Mouse (Mus musculus) CH12.LX (cell line): Measurements from ENCODE around the gene Epb41l5. TPM values are rescaled to one million over a fixed set of nuclear protein-coding genes. Genes with fewer than 3 reads are reported as not detected.

Experiments used
- DNase-seq: peaks from one replicate; pipeline ENCODE4 v3.0.0-alpha.2; 2013; ENCODE audit errors: extremely low read depth
- H3K27ac ChIP-seq: 2 replicates; pipeline ENCODE4 v1.5.1; 2012; ENCODE audit warnings: low read depth, mild to moderate bottlenecking, control low read depth, moderate library complexity; ENCODE audit not compliant: insufficient read depth
- H3K27me3 ChIP-seq: replicated peaks from 2 replicates; pipeline ENCODE3; 2012; ENCODE audit warnings: inconsistent platforms
- H3K36me3 ChIP-seq, 2 experiments: replicated peaks in 1 of 2; 2 replicates each; pipeline versions ENCODE3 to v1.6.1; 2012; ENCODE audit warnings: inconsistent platforms in 1 of 2, low read length in 1 of 2, mild to moderate bottlenecking in 1 of 2, mixed read lengths in 1 of 2, moderate library complexity in 1 of 2; ENCODE audit not compliant: control insufficient read depth in 1 of 2, insufficient read depth in 1 of 2
- H3K4me1 ChIP-seq, 2 experiments: 2 replicates each; pipeline ENCODE4 v1.6.1; 2012; ENCODE audit warnings: inconsistent platforms in 1 of 2, moderate library complexity in 1 of 2; ENCODE audit not compliant: insufficient read depth in 2 of 2, control insufficient read depth in 1 of 2
- H3K4me2 ChIP-seq: 2 replicates; pipeline ENCODE4 v1.6.1; 2012; ENCODE audit warnings: low read depth, mild to moderate bottlenecking, control low read depth; ENCODE audit not compliant: poor library complexity, insufficient read depth, severe bottlenecking
- H3K4me3 ChIP-seq, 3 experiments: fragments of 150-350 bp in 1 of 3; sonication (generic) in 1 of 3; replicated peaks in 1 of 3; 2 replicates each; pipeline versions ENCODE3 to v1.5.1; 2011 to 2012; ENCODE audit warnings: low read depth in 2 of 3, low read length in 2 of 3, mild to moderate bottlenecking in 2 of 3, moderate library complexity in 2 of 3, control low read depth in 1 of 3, improper control_type of control experiment in 1 of 3, inconsistent platforms in 1 of 3, mixed read lengths in 1 of 3; ENCODE audit not compliant: poor library complexity in 1 of 3
- H3K79me2 ChIP-seq: replicated peaks from 2 replicates; pipeline ENCODE4 v1.6.1; 2012; ENCODE audit warnings: mild to moderate bottlenecking, moderate library complexity; ENCODE audit not compliant: control insufficient read depth, poor library complexity, insufficient read depth, severe bottlenecking; ENCODE audit errors: extremely low read depth
- H3K9ac ChIP-seq: 2 replicates; pipeline ENCODE4 v1.6.1; 2012; ENCODE audit warnings: low read depth, mild to moderate bottlenecking, control low read depth, moderate library complexity; ENCODE audit not compliant: insufficient read depth
- H3K9me3 ChIP-seq: replicated peaks from 2 replicates; pipeline ENCODE3; 2012; ENCODE audit warnings: low read length, inconsistent platforms, mixed read lengths
- BHLHE40 ChIP-seq: IDR thresholded peaks from 2 replicates; pipeline ENCODE4 v1.6.1; 2011; ENCODE audit warnings: mild to moderate bottlenecking, low read depth, low read length, improper control_type of control experiment
- E2F4 ChIP-seq: IDR thresholded peaks from 2 replicates; pipeline ENCODE4 v1.6.1; 2011; ENCODE audit warnings: low read depth, low read length, improper control_type of control experiment; ENCODE audit not compliant: insufficient replicate concordance
- ELF1 ChIP-seq: IDR thresholded peaks from 2 replicates; pipeline ENCODE4 v1.6.1; 2014; ENCODE audit warnings: low read depth, mild to moderate bottlenecking, inconsistent platforms, low read length, improper control_type of control experiment
- ETS1 ChIP-seq: conservative IDR thresholded peaks from 2 replicates; pipeline ENCODE4 v1.6.1; 2012; ENCODE audit warnings: low read depth, mild to moderate bottlenecking, inconsistent platforms, low read length, improper control_type of control experiment, moderate library complexity
- HCFC1 ChIP-seq: IDR thresholded peaks from 2 replicates; pipeline ENCODE4 v1.6.1; 2012; ENCODE audit warnings: low read depth, mild to moderate bottlenecking, inconsistent platforms, low read length, improper control_type of control experiment
- JUN ChIP-seq: IDR thresholded peaks from 2 replicates; pipeline ENCODE4 v1.6.1; 2011; ENCODE audit warnings: low read depth, mild to moderate bottlenecking, low read length, improper control_type of control experiment, moderate library complexity; ENCODE audit not compliant: insufficient read depth
- KAT2A ChIP-seq: IDR thresholded peaks from 2 replicates; pipeline ENCODE4 v1.6.1; 2012; ENCODE audit warnings: low read length, improper control_type of control experiment, inconsistent platforms; ENCODE audit not compliant: insufficient replicate concordance
- MAX ChIP-seq: IDR thresholded peaks from 2 replicates; pipeline ENCODE4 v1.6.1; 2011; ENCODE audit warnings: low read length, improper control_type of control experiment
- MEF2A ChIP-seq: IDR thresholded peaks from 2 replicates; pipeline ENCODE4 v1.6.1; 2014; ENCODE audit warnings: low read depth, mild to moderate bottlenecking, inconsistent platforms, low read length, improper control_type of control experiment, borderline replicate concordance
- MYC ChIP-seq: IDR thresholded peaks from 2 replicates; pipeline ENCODE4 v1.6.1; 2011; ENCODE audit warnings: low read depth, mild to moderate bottlenecking, improper control_type of control experiment, low read length
- NELFE ChIP-seq: IDR thresholded peaks from 2 replicates; pipeline ENCODE4 v1.6.1; 2011; ENCODE audit warnings: low read depth, low read length, improper control_type of control experiment
- NRF1 ChIP-seq: IDR thresholded peaks from 2 replicates; pipeline ENCODE4 v1.6.1; 2014; ENCODE audit warnings: low read depth, mild to moderate bottlenecking, inconsistent platforms, low read length, improper control_type of control experiment, moderate library complexity
- POLR2A ChIP-seq: IDR thresholded peaks from 2 replicates; pipeline ENCODE4 v1.6.1; 2011; ENCODE audit warnings: low read depth, mild to moderate bottlenecking, improper control_type of control experiment, low read length
- RAD21 ChIP-seq: IDR thresholded peaks from 2 replicates; pipeline ENCODE4 v1.6.1; 2011; ENCODE audit warnings: low read depth, mild to moderate bottlenecking, low read length, improper control_type of control experiment, moderate library complexity
- RCOR1 ChIP-seq: conservative IDR thresholded peaks from 2 replicates; pipeline ENCODE4 v1.6.1; 2012; ENCODE audit warnings: low read depth, mild to moderate bottlenecking, inconsistent platforms, low read length, improper control_type of control experiment
- SIN3A ChIP-seq: IDR thresholded peaks from 2 replicates; pipeline ENCODE4 v1.6.1; 2012; ENCODE audit warnings: low read length, improper control_type of control experiment, inconsistent platforms
- TBP ChIP-seq: conservative IDR thresholded peaks from 2 replicates; pipeline ENCODE4 v1.6.1; 2011; ENCODE audit warnings: low read depth, low read length, improper control_type of control experiment
- TCF12 ChIP-seq: IDR thresholded peaks from 2 replicates; pipeline ENCODE4 v1.6.1; 2014; ENCODE audit warnings: low read depth, mild to moderate bottlenecking, inconsistent platforms, low read length, improper control_type of control experiment
- UBTF ChIP-seq: IDR thresholded peaks from 2 replicates; pipeline ENCODE4 v1.6.1; 2012; ENCODE audit warnings: low read depth, mild to moderate bottlenecking, inconsistent platforms, low read length, improper control_type of control experiment, moderate library complexity
- USF1 ChIP-seq: IDR thresholded peaks from 2 replicates; pipeline ENCODE4 v1.6.1; 2014; ENCODE audit warnings: low read depth, mild to moderate bottlenecking, inconsistent platforms, low read length, improper control_type of control experiment
- ZC3H11A ChIP-seq: IDR thresholded peaks from 2 replicates; pipeline ENCODE4 v1.6.1; 2012; ENCODE audit warnings: low read depth, mild to moderate bottlenecking, inconsistent platforms, low read length, improper control_type of control experiment
- ZMIZ1 ChIP-seq: IDR thresholded peaks from 2 replicates; pipeline ENCODE4 v1.6.1; 2012; ENCODE audit warnings: low read depth, mild to moderate bottlenecking, inconsistent platforms, low read length, improper control_type of control experiment
- ZNF384 ChIP-seq: IDR thresholded peaks from 2 replicates; pipeline ENCODE4 v1.6.1; 2012; ENCODE audit warnings: low read depth, low read length, improper control_type of control experiment, inconsistent platforms
- dilution Hi-C: fragments of 300-500 bp; cut with MboI; formaldehyde crosslinking; loops from 2 replicates; pipeline ENCODE4 v1.14.3; 2020; ENCODE audit warnings: low sequenced_read_pairs; ENCODE audit not compliant: extremely low pct_unique_long_range_greater_than_20kb, extremely low pct_ligation_motif_present
- in situ Hi-C: fragments of 300-500 bp; cut with MboI; formaldehyde crosslinking; loops from 3 replicates; pipeline ENCODE4 v1.14.3; 2019; ENCODE audit warnings: low sequenced_read_pairs, low pct_ligation_motif_present, low pct_unique_long_range_greater_than_20kb, mixed read lengths
- polyA plus RNA-seq: library from polyadenylated mRNA; unstranded; fragments of >175 nt; gene quantifications from 2 replicates; pipeline ENCODE4 v1.2.1, GENCODE M21; 2012; ENCODE audit warnings: low read depth; ENCODE audit not compliant: insufficient read length
- total RNA-seq, 2 experiments: library from RNA; depleted of rRNA; stranded (reverse); fragments of 300-350 nt in 1 of 2; fragments of >200 nt in 1 of 2; gene quantifications; 2 replicates each; pipeline ENCODE4 v1.2.3; 2012 to 2014

The Epb41l5 gene
- total RNA-seq (2012; rRNA removed) (4.1 and 4.5 TPM in 2 replicates), total RNA-seq (2014; rRNA removed) (3.8 and 4.3 TPM in 2 replicates), polyA plus RNA-seq (3.8 TPM in 2 replicates)

- H3K9me3 ChIP-seq = no peaks in the 10 kb centered on the region
- H3K36me3 ChIP-seq = no peaks in the 10 kb centered on the region
- no peak within 1 kb of the TSS for H3K27ac ChIP-seq
- H3K4me3 ChIP-seq = peak within 1 kb of the TSS; percentile 80 to 94 (median 86)
- in situ Hi-C loops = no loop called here
- peak within 1 kb of the TSS; percentile 79 for H3K4me2 ChIP-seq
- no peaks in the 10 kb centered on the region; the same call in 1 of the 2 replicates for H3K79me2 ChIP-seq
- no peak for TF ChIP-seq MAX
- TF ChIP-seq UBTF = peak; percentile 88; the same call in 1 of the 2 replicates
- TF ChIP-seq ZMIZ1 = peak; percentile 59; the same call in 1 of the 2 replicates
- peak; percentile 40; the same call in 1 of the 2 replicates for TF ChIP-seq BHLHE40
- TF ChIP-seq RCOR1 = no peak
- 0 out of 2 replicates have a peak, but pooled peaks have one; percentile 41 for TF ChIP-seq KAT2A
- peak; percentile 48; the same call in 1 of the 2 replicates for TF ChIP-seq HCFC1
- TF ChIP-seq TCF12 = peak; percentile 20; the same call in 1 of the 2 replicates
- no peak for TF ChIP-seq ZC3H11A
- no peak for TF ChIP-seq USF1
- TF ChIP-seq NELFE = 0 out of 2 replicates have a peak, but pooled peaks have one; percentile 51
- peak; percentile 66 for TF ChIP-seq SIN3A
- TF ChIP-seq TBP = peak; percentile 68; the same call in 1 of the 2 replicates
- peak; percentile 13; the same call in 1 of the 2 replicates for TF ChIP-seq MEF2A
- TF ChIP-seq POLR2A = peak; percentile 43; the same call in 1 of the 2 replicates
- TF ChIP-seq ELF1 = peak; percentile 72
- TF ChIP-seq MYC = no peak
- TF ChIP-seq, all 38 proteins: peak for 12
- Histone ChIP-seq H3K9ac (peak within 1 kb of the TSS; percentile 45), H3K27me3 (peaks cover 3% of the 10 kb centered on the region), H3K4me1 (peaks cover 0 to 4% of the 10 kb centered on the region in 2 experiments; a peak in 1 of 4 replicates)
- dilution Hi-C loops = no loop called here
- peak; percentile 84 for DNase-seq
These were observed at the start of gene Epb41l5 for GRCm38 (mm10) chr1:119648205-119649111. Gene Epb41l5 (minus strand): TSS chr1:119649000.

- H3K36me3 ChIP-seq = peaks cover 0 to 45% of the 10 kb centered on the region in 2 experiments
- H3K9me3 ChIP-seq = no peaks in the 10 kb centered on the region
- dilution Hi-C loops = no loop called here
- H3K79me2 ChIP-seq = no peaks in the 10 kb centered on the region
- H3K27me3 ChIP-seq = no peaks in the 10 kb centered on the region
- no peak overlapping the region for H3K4me2 ChIP-seq
- in situ Hi-C loops = loop anchor here (25.0 kb wide), 1 partner anchor 215 kb away; the partner anchor contains the start of gene Tmem177
- H3K4me1 ChIP-seq = no peaks in the 10 kb centered on the region
- H3K4me3 ChIP-seq = no peak overlapping the region
- H3K27ac ChIP-seq = no peak overlapping the region
- no peak for DNase-seq
- H3K9ac ChIP-seq = no peak overlapping the region
- TF ChIP-seq KAT2A (no peak), NRF1 (no peak), ZNF384 (no peak), JUN (no peak), USF1 (no peak), TCF12 (no peak), ETS1 (no peak), MYC (no peak), HCFC1 (no peak), ZMIZ1 (no peak), RAD21 (no peak), E2F4 (no peak)
These were observed 48.1 kb upstream of the Epb41l5 start for GRCm38 (mm10) chr1:119696860-119697259.
